Mouse (Mus musculus) skeletal muscle tissue, adult 2 months (tissue): ENCODE data around the gene Tgfbr3.
"Not testable (repeated sequence)": the region's sequence is repeated elsewhere in the genome, so short reads cannot be mapped to it uniquely, and the experiment has no call there.

ENCODE experiments used
- DNase-seq: peaks from one replicate; pipeline ENCODE4 v3.0.0-alpha.2; 2012; ENCODE audit warnings: low read depth, low spot score

Tgfbr3 gene

GRCm38 (mm10) chr5:107243445-107243844, 46.0 kb downstream of the Tgfbr3 start:
- no peak for DNase-seq

GRCm38 (mm10) chr5:107242993-107243392, 46.4 kb downstream of the Tgfbr3 start:
- DNase-seq: no peak

DNA sequence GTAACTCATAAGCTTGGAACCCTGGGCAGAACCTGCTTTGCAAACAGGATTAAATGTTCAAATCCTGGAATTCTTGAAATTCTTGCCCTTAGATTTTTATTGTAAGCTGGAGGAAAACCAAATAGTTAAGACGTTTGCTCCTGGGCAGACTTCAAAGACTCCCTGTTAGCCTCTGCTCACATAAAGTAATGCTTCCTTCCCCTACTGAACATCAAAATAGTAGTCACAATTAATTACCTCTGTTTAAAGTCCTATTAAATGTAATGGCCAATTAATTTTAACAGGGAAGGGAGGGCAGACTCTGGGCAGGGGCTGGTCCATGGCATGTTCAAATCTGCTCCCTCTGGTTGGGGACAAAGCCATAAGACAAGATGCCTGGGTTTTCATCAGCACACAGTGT, 49.2 kb downstream of the Tgfbr3 start:
- DNase-seq: no peak

- peak; percentile 67 for DNase-seq
Measured at GRCm38 (mm10) chr5:107237971-107238426, 51.4 kb downstream of the Tgfbr3 start.

DNA sequence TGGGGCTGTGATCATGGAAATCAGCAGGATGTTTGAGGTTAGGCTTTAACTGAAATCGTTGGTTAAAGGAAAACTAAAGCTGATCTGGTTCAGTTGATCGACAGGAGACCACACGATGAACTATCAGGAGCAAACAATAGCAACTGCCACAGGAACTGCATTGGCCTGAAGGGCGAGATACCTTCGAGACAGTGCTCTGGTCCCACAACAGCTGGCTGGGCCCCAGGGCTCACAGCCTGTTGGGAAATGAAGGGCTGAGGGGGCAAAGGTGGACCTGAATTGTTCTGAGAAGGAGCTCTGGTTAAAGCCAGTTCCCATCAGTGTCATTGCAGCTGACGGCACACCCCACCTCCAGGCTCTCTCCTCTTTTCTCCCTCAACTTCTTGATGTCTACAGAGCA, 52.5 kb downstream of the Tgfbr3 start:
- no peak for DNase-seq

- no peak for DNase-seq
Measured at GRCm38 (mm10) chr5:107236039-107236438, 53.4 kb downstream of the Tgfbr3 start.

- DNase-seq: peak; percentile 39
Measured at GRCm38 (mm10) chr5:107233366-107234354, 55.8 kb downstream of the Tgfbr3 start.

- DNase-seq: no peak
Measured at GRCm38 (mm10) chr5:107230189-107230588, 59.2 kb downstream of the Tgfbr3 start.

DNA sequence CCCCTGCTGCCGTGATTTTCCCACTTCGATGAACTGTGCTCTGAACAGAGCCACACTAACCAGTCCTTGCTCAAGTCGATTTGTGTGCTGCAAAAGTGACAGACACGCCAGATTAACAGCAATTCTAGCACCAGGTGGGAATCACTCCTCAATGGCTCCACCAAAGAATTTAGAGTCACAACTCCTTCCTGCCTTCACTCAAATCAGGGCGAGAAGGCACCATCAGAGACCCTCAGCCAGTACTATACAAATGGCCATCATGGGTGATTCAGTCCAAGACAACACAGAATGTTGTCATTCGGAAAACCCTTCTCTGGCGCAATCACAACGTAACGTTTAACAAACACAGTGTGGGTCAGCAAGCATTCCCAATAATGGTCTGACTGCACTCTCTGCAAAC, 60.4 kb downstream of the Tgfbr3 start:
- DNase-seq: no peak

DNA sequence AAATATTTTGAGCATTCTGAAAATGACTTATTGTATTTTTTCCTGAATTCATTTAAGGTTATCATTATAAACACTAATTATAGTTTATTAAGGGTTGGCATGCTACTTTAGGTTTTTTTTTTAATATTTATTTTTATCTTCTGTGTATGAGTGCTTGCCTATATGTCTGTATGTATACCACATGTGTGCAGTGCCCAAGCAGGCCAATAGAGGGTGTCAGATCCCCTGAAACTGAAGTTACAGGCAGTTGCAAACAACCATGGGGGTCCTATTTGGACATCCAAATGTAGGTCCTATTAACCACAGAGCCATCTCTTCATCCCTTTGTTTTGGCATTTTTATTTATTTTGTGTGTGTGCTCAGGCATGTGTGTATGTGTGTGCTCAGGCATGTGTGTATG, 61.8 kb downstream of the Tgfbr3 start:
- DNase-seq: no peak

DNA sequence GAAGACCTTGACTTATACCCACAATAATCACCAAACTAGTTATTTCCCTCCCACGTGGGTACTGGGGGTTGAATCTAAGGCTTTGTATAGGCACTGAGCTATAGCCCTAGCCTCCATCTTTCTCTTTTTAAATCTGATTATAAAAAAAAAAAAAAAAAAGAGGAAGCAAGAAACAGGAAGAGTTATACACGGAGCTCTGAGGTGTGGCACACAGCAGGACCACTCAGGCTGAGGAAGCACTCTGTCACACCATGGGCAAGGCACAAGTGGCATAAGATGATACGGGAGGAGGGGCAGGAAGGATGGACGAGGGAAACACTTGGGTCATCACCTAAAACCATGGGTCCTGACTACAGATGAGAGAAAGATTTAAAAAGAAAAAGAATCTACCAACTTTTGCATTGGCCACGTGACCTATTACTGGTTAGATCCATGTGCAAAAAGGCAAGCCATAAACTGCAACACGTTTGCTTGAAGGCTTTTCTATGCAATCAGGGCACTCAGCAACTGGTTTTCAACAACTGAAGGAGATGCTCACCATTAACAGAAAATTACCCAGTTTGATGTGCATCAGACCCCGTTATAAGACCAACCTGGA, 64.5 kb downstream of the Tgfbr3 start:
- no peak for DNase-seq

DNA sequence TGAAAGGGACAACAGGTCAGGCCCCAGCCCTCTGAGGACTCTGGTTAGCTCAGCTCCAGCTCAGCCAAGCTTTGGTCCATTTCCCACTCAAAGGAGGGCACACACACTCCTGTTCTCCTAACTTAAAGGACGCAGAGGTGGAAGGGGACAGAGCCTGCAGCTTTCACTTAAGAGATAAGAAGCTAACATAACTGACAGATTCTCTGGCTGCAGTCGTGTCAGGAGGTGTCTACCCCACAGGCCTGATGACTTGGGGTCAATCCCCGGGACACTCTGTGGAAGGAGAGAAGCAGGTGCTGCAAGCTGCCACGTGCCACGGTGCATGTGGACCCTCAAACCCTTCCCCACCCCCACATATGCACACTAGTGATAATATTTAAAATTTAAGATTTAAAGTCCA, 65.3 kb downstream of the Tgfbr3 start:
- DNase-seq: no peak

DNA sequence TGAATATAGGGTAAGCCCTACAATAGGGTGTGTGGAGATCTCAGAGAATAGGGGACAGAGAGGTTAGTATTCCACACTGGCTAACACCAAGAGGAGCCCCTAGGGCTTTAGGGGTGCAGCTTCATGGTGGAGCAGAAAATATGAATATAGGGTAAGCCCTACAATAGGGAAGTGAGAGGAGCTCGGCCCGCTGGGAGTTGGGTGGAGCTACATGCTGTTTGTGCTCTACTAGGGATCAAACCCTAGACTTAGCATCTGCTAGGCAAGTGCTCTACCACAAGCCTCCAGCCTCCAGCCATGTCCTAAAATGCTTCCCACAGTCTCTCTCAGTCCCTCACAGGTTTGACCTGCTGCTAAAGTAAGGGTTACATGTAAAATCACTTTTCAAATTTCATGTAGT, 65.9 kb downstream of the Tgfbr3 start:
- DNase-seq: not testable (repeated sequence)

GRCm38 (mm10) chr5:107223029-107223428, 66.4 kb downstream of the Tgfbr3 start:
- no peak for DNase-seq

DNA sequence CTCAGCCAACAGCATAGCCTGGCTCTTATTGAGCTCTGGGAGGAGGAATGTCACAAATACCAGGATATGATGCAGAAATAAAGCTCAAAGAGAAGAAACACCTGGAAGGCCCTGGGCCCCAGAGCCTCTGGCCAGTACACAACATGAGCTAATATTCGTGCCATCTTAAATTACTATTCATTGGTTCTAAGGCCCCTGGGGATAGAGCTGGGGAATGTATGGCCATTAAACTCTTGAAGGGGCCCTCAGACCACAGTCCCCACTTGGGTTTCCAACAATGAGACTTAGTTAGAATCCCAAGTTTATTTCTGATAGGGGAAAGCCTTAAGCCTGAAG, 66.8 kb downstream of the Tgfbr3 start:
- no peak for DNase-seq

DNA sequence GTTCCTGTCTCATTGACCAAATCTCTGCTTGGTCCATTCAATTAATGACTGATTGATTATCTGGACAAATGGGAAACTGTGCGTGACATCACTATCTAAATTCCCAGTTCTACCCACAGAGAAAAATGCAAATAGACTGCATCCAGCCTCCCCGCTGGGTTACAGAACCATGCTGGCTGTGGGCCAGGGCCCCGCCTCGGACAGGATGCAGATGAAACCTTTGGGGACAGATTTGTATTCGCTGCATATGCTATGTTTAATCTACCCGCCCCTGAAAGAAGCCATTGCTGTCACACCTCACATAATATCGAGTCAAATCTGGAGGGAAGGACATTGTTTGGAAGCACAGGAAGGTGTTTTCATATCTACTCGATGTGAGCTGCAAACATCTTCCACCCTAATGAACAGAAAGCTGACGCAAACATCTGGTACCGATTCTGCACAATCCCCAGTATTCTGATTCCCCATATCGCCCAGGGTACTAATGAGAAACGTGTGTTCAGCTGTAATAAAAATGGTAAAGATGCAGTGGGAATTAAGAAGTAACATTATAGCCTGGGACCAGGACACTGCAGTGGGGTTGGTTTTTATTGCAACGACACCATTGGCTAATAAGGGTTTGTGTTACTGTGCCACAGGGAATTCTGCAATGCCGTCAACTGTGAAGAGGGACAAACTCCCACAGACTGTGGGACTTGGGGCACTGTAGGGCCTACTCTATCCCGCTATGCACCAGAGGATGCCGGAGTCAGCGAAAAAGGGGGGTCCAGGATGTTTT, 67.3 kb downstream of the Tgfbr3 start:
- DNase-seq: no peak

GRCm38 (mm10) chr5:107220936-107221335, 68.5 kb downstream of the Tgfbr3 start:
- DNase-seq: no peak

DNA sequence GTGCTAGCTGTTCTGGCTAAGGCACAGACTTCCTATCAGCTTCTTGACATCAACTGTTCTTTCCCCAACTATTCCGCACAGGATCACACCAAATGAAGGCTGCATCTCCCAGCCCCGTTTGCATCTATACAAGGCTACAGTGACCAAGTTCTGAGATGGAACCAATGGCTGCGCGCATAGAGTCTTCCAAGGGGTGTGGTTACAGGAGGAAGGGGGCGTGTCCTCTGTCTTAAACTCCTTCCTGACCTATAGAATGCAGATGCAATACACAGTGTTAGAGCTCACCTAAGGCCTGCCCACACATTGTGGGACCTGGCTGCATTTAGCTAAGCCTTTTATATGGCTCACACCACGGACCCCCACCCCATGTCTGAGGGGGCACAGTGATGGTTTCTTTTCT, 69.5 kb downstream of the Tgfbr3 start:
- no peak for DNase-seq

DNA sequence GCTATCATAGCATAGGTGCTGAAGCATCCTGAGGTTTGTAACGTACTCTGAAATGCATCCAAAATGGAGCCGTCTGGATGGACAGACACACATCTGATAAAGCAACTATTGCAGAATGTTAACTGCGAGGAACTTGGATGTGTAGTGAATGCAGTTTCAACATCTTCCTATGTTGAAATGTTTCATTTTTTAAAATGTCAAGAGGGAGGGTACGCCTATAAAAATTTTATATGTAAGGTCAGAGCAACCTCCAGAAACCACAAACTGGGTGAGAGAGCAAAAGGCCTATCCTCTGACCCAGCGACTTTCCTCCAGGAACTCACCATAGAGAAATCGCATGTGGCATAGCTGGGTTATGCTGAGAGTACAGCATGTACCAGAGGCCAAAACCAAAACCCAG, 70.1 kb downstream of the Tgfbr3 start:
- no peak for DNase-seq

DNA sequence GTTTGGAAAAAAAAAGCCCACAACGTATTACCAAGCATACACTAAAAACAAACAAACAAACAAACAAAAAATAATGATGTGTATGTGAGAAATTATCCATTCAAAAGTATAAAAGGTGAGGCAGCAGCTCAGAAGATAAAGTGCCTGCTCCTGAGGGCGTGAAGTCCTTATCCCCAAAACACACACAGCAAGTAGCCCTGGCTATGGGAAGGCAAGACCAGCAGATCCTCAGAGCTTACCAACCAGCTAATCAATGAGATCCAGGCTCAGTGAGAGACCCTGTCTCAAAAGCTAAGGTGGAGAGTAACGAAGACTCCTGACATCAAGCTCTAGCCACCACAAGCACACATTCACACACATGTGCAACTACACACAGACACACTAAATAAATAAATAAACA, 70.8 kb downstream of the Tgfbr3 start:
- no peak for DNase-seq

GRCm38 (mm10) chr5:107217139-107217538, 72.3 kb downstream of the Tgfbr3 start:
- no peak for DNase-seq
